Mouse (Mus musculus): ENCODE data around the gene Tmem123.

DNA sequence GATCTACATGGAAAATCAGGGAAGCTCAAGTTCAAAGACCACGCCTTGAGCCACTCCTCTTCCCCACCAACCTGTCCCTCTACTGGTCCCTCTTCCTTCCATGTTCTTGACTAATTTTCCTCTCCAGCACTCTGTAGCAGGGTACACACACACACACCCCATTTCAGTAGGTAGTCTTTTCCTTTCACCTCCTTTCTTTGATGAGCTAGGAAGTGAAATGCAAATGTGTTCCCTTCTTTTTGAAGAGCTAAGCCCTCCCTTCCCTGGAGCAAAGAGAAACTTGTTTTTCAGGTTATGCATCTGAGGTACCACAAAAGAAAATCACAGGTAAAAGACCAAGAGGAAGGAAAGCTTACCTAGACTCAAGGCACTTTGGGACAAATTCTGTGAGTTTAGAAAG lies 42.3 kb upstream of the Tmem123 start:
- TF ChIP-seq CTCF (IDR thresholded peaks at IDR 0.05; ENCODE audit: control insufficient read depth, insufficient read depth, insufficient read length): no peak
- TF ChIP-seq CEBPB (IDR thresholded peaks at IDR 0.05; ENCODE audit: low read depth): no peak
